11 mouse cellular contexts compared by ENCODE assay signal in genomic region chr7:16415426-16415825, GRCm38 (mm10). TPM values are rescaled to one million over a fixed set of nuclear protein-coding genes. Genes with fewer than 3 reads are reported as not detected.
A peak's percentile ranks its signal among the peaks of the same experiment; 100 is the strongest.
DNase-seq lines count a peak whose midpoint lies in the region; ATAC-seq lines count a peak whose summit lies in the region.
"Had no signal": no experiment of that assay in that cellular context is flagged by ENCODE, and none has a peak within 500 bp of the region (broad histone marks: within the 10 kb centered on the region; RNA-seq: fewer than 3 reads in every experiment).

No protein-coding gene starts in this region.

- WGBS in heart, embryonic 13.5 days: 73% methylated on average over 3 of the region's 3 CpGs
- WGBS in intestine, embryonic 14.5 days: 83% methylated on average over 3 of the region's 3 CpGs
- WGBS in midbrain, embryonic 10.5 days: 87% methylated on average over 3 of the region's 3 CpGs

- H3K27me3 ChIP-seq in heart, embryonic 13.5 days (replicated peaks): no peaks in the 10 kb centered on the region
- H3K27me3 ChIP-seq in intestine, embryonic 14.5 days (replicated peaks; ENCODE audit: control insufficient read depth, insufficient read depth, low read length): no peaks in the 10 kb centered on the region
- H3K27me3 ChIP-seq in midbrain, embryonic 10.5 days (ENCODE audit: low read depth, poor library complexity, severe bottlenecking): no peaks in the 10 kb centered on the region; the same call in 1 of the 2 replicates
- H3K27me3 ChIP-seq: forebrain, embryonic 15.5 days; midbrain, embryonic 15.5 days had no signal

- H3K4me2 ChIP-seq in heart, embryonic 13.5 days: no peak overlapping the region
- H3K4me2 ChIP-seq in intestine, embryonic 14.5 days (ENCODE audit: low read length): no peak overlapping the region
- H3K4me2 ChIP-seq: forebrain, embryonic 15.5 days; midbrain, embryonic 15.5 days had no signal

- peak overlapping the region; percentile 43 for H3K27ac ChIP-seq in heart, embryonic 13.5 days (replicated peaks)
- H3K27ac ChIP-seq in intestine, embryonic 14.5 days (ENCODE audit: low read depth): no peak overlapping the region
- no peak overlapping the region for H3K27ac ChIP-seq in midbrain, embryonic 10.5 days (replicated peaks)
- H3K27ac ChIP-seq: forebrain, embryonic 15.5 days; midbrain, embryonic 15.5 days had no signal

- H3K36me3 ChIP-seq in heart, embryonic 13.5 days: peaks cover 78% of the 10 kb centered on the region
- peaks cover 52% of the 10 kb centered on the region for H3K36me3 ChIP-seq in intestine, embryonic 14.5 days (ENCODE audit: control insufficient read depth, insufficient read depth, low read length)
- peaks cover 88% of the 10 kb centered on the region for H3K36me3 ChIP-seq in midbrain, embryonic 10.5 days

- ATAC-seq in heart, embryonic 13.5 days (ENCODE audit: extremely low read depth, insufficient number of reproducible peaks, low FRiP score, low TSS enrichment): peak; percentile 56; the same call in 1 of the 2 replicates
- peak; percentile 61; the same call in 1 of the 2 replicates for ATAC-seq in intestine, embryonic 14.5 days (replicated peaks; ENCODE audit: low FRiP score, low TSS enrichment, low read depth)
- ATAC-seq: forebrain, embryonic 15.5 days; inflammation-experienced regulatory T-cells, adult 6 months; midbrain, embryonic 15.5 days had no signal

- intact Hi-C loops in heart, postnatal 10 days (cut with DNase I): no loop called here

- H3K4me3 ChIP-seq in heart, embryonic 13.5 days: no peak overlapping the region
- no peak overlapping the region for H3K4me3 ChIP-seq in intestine, embryonic 14.5 days (ENCODE audit: low read depth, low read length)
- no peak overlapping the region for H3K4me3 ChIP-seq in midbrain, embryonic 10.5 days
- H3K4me3 ChIP-seq: forebrain, embryonic 15.5 days; midbrain, embryonic 15.5 days had no signal

- no peaks in the 10 kb centered on the region for H3K9me3 ChIP-seq in heart, embryonic 13.5 days
- H3K9me3 ChIP-seq in intestine, embryonic 14.5 days (ENCODE audit: control insufficient read depth, low read length): no peaks in the 10 kb centered on the region
- no peaks in the 10 kb centered on the region for H3K9me3 ChIP-seq in midbrain, embryonic 10.5 days (replicated peaks)
- H3K9me3 ChIP-seq: forebrain, embryonic 15.5 days; midbrain, embryonic 15.5 days had no signal

- H3K9ac ChIP-seq in heart, embryonic 13.5 days: no peak overlapping the region
- H3K9ac ChIP-seq in intestine, embryonic 14.5 days (ENCODE audit: low read length): no peak overlapping the region
- H3K9ac ChIP-seq: forebrain, embryonic 15.5 days; midbrain, embryonic 15.5 days had no signal

- peaks cover 57% of the 10 kb centered on the region for H3K4me1 ChIP-seq in heart, embryonic 13.5 days
- H3K4me1 ChIP-seq in intestine, embryonic 14.5 days (replicated peaks; ENCODE audit: control insufficient read depth, insufficient read depth, low read length): no peaks in the 10 kb centered on the region
- H3K4me1 ChIP-seq in midbrain, embryonic 10.5 days: peaks cover 36% of the 10 kb centered on the region

- DNase-seq in heart, postnatal 10 days: no peak
- no peak for DNase-seq in intestine, embryonic 14.5 days (ENCODE audit: low spot score)
- peak; percentile 55 to 80 for DNase-seq in kidney, postnatal 25 days
- peak; percentile 81 for DNase-seq in lung, postnatal 36 days
- no peak for DNase-seq in embryo, embryonic 10 days (ENCODE audit: low spot score)
- DNase-seq in gastrocnemius, adult 18-20 months (ENCODE audit: low spot score): no peak
- DNase-seq in midbrain, embryonic 10.5 days (ENCODE audit: low spot score): no peak

RNA-seq across cellular contexts. Expression of gene Zc3h4, which starts 14.7 kb away (rescaled TPM):
- polyA plus RNA-seq in heart, embryonic 13.5 days (2015; fragmentation: Nextera tagmentation; extraction: Ambion mirVana): 8.2 and 8.7 TPM in 2 replicates
- 10 to 100 TPM; 37.8 TPM for total RNA-seq in heart, postnatal 10 days (2021)
- polyA plus RNA-seq in intestine, embryonic 14.5 days (2014; fragmentation: Nextera tagmentation; extraction: Ambion mirVana): 16.4 TPM in 2 replicates
- total RNA-seq in gastrocnemius, adult 18-20 months (2021): 10 to 100 TPM; 27.7 to 28.6 TPM
- 16.9 and 17.6 TPM in 2 replicates for polyA plus RNA-seq in midbrain, embryonic 10.5 days (2016; fragmentation: Nextera tagmentation; extraction: Ambion mirVana)

RNA-seq across cellular contexts. Expression of gene Sae1, which starts 27.8 kb away (rescaled TPM):
- polyA plus RNA-seq in heart, embryonic 13.5 days (2015; fragmentation: Nextera tagmentation; extraction: Ambion mirVana): 210 and 223 TPM in 2 replicates
- 10 to 100 TPM; 64.9 to 69.5 TPM for total RNA-seq in heart, postnatal 10 days (2021)
- polyA plus RNA-seq in intestine, embryonic 14.5 days (2014; fragmentation: Nextera tagmentation; extraction: Ambion mirVana): 294 and 315 TPM in 2 replicates
- 10 to 100 TPM; 25.3 to 30.6 TPM for total RNA-seq in gastrocnemius, adult 18-20 months (2021)
- polyA plus RNA-seq in midbrain, embryonic 10.5 days (2016; fragmentation: Nextera tagmentation; extraction: Ambion mirVana): 447 and 477 TPM in 2 replicates

RNA-seq across cellular contexts. Expression of gene Tmem160, which starts 37.2 kb away (rescaled TPM):
- 73.2 and 79.2 TPM in 2 replicates for polyA plus RNA-seq in heart, embryonic 13.5 days (2015; fragmentation: Nextera tagmentation; extraction: Ambion mirVana)
- total RNA-seq in heart, postnatal 10 days (2021): 10 to 100 TPM; 78.0 to 87.1 TPM
- 54.1 and 67.2 TPM in 2 replicates for polyA plus RNA-seq in intestine, embryonic 14.5 days (2014; fragmentation: Nextera tagmentation; extraction: Ambion mirVana)
- total RNA-seq in gastrocnemius, adult 18-20 months (2021): 10 to 100 TPM; 52.0 to 53.2 TPM
- 54.5 and 64.7 TPM in 2 replicates for polyA plus RNA-seq in midbrain, embryonic 10.5 days (2016; fragmentation: Nextera tagmentation; extraction: Ambion mirVana)

Comparison
In these comparisons a context has a peak if more than half of its experiments do, and no peak if none do; other contexts are left out.
1. DNase-seq: peak in kidney, postnatal 25 days (2 of 2) and lung, postnatal 36 days (single experiment); none in heart, postnatal 10 days (0 of 2), intestine, embryonic 14.5 days (single experiment), embryo, embryonic 10 days (single experiment), gastrocnemius, adult 18-20 months (single experiment) and midbrain, embryonic 10.5 days (single experiment).